Mouse (Mus musculus) urinary bladder, postnatal 36 days (tissue): ENCODE data around the gene Cx3cr1.

ENCODE experiments used
- DNase-seq, 2 experiments: peaks; one replicate each; pipeline ENCODE4 v3.0.0; 2022; ENCODE audit warnings: low spot score in 2 of 2, mixed read lengths in 1 of 2

The Cx3cr1 gene

DNA sequence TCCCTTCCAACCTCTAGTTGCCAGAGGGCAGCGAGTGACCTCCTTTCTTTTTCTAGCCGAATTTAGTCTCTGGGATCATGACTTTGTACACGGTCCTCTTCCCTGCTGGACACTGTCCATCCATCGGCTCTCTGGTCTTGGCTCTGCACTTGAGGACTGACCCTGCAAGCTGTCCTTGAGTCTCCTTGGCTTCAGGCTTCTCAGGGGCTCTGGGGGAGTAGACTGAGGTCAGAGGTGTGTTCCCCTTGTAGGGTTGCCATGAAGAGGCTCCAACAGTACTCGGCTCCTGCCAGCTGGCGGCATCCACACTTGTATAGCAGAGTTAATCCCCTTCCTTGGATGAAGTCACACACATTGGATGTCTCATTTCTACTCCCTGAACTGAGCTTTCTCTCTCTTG, 70.0 kb downstream of the Cx3cr1 start:
- DNase-seq, result peak in 1 of 2 experiments; percentile 51

DNA sequence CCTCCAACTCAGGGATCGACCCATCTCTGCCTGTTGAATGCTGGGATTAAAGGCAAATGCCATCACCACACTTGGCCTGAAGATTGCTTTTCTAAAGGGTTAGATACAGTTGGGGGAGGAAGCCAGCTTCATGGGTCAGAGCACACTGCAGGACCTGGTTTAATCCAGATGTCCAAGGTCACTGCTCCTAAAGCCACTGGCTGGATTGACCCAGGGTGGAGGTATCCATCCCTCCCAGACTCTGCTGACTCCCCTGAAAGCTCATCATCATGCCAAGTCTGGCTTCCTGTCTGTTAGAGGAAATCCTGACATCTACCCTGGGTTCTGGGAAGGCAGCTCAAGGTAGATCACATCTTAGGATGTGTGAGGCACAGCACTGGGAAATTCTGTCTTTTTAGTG, 70.9 kb downstream of the Cx3cr1 start:
- no peak for DNase-seq

DNA sequence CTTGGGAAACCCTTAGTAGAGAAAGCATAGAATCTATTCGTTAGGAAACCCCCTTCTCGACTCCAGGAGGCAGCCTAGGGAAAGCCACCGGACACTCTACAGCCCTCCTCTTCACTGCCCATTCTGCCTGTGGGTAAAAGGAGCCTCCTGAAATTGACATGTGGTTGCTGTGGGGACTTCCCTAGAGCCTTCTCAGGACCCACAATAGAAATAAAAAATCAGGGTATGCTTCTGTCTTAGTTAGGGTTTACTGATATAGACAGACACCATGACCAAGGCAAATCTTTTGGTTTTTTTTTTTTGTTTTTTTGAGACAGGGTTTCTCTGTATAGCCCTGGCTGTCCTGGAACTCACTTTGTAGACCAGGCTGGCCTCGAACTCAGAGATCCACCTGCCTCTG, 73.6 kb downstream of the Cx3cr1 start:
- DNase-seq, result no peak

DNA sequence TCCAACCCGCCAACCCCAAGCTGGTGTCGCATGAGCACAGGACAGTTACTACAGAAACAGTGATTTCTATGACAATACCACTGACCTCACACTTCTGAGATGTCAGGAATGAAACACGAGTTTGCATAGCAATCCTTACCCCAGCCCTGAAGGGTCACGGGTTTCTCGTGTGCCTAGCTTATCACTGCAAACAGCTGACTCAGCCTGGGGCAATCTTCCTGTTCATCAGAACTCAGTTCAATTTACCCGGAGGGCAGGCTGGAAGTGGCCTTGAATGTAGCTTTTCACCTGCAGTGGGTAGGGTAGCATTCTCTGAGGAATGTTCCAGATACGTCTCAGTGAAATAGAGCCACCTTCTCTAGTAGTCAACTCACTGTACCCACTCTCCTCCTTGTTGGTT, 75.5 kb downstream of the Cx3cr1 start:
- DNase-seq, result no peak

DNA sequence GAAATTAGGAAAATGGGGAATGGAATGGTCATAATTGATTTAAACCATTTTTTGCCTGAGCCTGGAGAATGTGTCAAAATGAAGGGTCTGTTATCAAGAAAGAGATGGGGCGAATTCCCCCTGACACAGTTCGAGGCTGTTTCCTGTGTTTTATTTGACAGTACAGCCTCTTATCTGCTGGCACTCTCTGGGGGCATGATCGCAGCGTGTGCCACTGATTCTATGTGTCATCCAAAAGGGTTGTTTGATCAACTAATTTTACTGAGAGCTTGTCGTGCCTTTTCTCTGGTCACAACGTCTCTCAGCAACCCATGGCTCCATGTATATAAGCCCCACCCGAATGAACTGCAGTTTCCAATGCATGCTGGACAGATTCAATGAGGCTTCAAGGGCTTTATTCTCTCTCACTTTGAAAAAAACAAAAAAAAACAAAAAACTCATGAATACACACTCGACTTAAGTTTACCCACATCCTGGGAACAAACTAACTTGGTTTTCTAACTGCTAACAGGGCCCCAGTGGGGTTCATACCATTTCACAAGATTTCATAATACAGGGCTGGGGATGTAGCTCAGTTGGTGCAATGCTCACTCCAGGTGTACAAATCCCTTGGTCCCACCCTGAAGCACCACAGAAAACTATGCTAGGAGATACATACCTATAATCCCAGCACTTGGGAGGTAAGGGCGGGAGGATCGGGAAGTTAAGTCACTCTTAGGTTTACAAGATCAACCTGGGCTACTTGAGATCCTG, 76.4 kb downstream of the Cx3cr1 start:
- DNase-seq, result no peak

DNA sequence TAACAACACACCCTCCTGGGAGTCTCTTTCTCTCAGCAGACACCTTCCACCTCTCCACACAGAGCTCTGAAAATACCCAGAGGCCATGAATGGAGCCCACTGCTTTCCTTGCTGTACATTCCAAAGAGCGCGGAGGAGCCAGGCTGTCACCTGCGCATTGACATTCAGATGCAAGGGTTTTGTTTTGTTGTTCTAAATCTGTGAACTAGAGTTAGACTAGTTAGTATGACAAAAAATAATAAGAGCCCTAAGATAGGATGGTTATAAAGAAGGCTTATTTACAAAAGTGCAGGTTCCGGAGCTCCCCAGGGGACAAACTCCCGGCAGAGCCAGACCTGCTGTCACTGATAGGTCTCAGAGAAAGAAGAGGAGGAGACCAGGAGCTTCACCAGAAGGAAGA, 78.4 kb downstream of the Cx3cr1 start:
- no peak for DNase-seq

DNA sequence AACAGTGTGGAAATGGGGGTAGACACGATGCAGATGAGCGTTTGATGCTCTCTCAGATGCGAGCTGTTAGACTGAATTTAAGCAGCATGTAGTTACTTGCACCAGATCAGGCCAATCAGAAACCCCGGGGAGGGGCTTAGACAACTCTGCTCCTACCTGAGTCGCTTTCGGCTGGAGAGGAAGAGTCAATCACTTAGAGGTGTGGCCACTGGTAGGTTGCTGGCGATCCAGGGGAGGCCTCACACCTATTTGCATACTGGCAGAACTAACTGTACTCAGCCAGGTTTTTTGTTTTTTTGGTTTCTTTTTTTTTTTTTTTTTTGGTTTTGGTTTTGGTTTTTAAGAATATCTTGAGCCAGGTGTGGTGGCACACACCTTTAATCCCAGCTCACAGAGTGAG, 81.4 kb downstream of the Cx3cr1 start:
- DNase-seq, result no peak

DNA sequence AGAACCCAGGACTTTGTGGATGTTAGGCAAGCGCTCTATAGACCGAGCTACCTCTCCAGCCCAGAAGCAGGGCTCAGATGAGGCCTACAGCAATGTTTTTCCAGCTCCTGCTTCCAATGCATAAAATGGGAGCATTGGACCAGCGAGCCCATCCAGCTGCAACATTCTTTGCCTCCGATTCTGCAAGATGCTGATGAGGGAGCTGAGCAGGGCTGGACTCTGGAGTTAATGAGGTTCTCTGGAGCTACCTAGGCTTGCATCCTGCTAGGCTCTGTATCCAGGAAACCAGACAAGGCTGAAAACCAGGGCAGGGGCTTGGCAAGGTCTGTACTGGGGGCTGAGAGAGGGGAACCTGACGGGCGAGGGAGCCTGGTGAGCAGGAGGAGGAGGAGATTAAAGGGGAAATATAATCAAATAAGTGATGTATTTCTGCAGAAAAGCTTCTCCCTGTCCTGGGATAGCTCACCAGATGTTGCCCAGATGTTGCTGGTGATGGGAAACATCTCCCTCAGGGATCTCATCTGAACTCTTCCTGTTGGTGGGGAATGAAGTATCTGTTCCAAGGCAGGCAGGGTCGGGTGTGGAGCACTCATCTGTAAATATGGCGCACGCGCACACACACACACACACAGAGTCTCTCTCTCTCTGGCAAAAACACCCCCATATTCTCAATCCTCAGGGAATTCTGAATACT, 83.7 kb downstream of the Cx3cr1 start:
- no peak for DNase-seq

DNA sequence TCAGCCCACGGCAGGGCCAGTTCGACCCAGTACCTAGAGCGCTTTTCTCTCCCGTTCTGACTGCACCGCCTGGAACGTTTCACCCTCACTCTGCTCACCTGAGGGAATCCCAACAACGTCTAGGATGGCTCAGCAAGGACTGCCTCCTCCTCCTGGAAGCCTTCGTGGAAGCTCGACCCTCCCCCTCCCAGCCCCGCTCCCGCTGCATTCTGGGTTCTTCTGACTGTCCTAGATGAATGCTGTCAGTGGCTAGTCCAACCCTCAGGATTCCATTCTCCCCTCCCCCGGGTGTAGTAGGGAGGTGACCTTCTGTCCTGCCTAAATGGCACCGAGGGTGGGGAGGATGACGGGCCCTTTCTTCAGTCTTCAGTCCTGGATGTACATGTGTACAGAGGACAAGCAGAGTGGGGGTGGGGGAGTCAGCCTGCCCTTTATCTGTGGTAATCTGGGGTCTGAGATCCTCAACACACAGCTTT, 85.1 kb downstream of the Cx3cr1 start, which contains the start of gene Csrnp1:
Gene Csrnp1, minus strand, starts transcription at position 123 of the 476 bp plus-strand sequence.
- no peak for DNase-seq

DNA sequence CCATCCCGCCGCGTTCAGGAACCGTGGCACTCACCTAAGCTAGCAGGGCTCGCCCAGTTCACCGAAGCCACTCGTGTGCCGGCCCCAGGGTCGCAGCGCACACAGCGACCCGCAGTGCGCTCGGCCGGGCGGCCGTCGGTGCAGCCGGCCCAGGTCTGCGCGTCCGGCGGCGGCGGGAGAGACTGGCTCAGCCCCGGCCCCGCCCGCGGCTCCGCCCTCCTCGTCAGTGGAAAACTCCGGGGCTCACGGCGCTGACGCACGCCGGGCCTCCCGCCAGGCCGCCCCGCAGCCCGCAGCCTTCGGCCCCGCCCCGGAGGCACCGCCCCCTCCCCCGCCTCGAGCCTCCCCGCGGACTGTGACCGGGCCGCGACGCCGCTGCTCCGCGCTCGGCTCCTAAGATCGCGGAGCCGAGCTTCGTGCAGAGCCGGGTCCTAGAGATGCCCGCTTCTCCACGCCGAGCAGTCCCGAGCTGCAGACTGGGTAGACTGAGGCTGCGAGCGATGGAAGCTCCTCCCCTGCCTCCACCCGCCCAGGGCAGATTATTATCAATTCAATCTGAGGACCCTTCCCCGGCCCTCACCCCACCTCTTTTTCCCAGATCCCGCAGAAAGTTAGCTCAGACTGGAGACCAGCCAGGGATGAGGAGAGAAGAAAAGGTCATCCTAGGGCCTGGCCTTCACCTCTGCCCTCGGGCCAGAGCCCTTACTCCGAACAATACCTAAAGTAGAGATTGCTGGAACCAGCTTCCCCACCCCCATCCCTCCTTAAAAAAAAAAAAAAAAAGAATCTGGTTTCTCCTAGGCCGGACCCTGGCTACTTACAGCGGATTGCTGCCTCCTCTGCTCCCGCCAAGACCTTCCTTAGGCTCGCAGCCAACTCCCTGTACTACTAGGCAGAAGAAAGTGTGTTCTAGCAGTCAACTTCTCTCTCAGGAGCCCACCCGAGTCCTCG, 85.8 kb downstream of the Cx3cr1 start:
- DNase-seq, result peak; percentile 86 to 92

DNA sequence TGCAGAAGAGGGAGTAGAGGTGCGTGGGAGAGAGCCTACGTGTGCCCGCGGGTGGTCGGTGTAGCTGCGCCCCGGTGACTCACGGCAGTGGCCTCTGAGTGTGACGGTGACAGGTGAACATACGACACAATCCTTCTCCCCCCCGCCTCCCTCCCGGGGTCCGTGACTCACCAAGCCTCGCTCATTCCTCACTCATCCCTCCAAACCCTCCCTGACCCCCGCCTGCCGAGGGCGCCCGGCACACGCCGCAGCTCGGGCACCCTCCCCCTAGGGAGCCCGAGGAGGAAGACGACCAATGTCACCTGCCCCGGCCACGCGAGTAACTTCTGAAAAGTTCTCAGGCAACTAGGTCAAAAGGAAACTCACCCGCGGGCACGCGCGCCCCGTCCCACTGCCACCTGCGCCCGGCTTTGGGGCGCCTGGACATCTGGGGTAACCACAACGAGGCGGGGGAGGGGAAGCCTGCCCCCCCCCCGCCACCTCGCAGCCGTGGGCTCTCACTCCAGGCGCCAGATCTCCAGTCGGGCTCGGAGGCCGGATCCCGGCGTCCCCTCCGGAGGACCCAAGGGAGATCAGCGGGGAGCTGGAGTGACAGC, 86.6 kb downstream of the Cx3cr1 start:
- peak; percentile 48 to 67 for DNase-seq

DNA sequence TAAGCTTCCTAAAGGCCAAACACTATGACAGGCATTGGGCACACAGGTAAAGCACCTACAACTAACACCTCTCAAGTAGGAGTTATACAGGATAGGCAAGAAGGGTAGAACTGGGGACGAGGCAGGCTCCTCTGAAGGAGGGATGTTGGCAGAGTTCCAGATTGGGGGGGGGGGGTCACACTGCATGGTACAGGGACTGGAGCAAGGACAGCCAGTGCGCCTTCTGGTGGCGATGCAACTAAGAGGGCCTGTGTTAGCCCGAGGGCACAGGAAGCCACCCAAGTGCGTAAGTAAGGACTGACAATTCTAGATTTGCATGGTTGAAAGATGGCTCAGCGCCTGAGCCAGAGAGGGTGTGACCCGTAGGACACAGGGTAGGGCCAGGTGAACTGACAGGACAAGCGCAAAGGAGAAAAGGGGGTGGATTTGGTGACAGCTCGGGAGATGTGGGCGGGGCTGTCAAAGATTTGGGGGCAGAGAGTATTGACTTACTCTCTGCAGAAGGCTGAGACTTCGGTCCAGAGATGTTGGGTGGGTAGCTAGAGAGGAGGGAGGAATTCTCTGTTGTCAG, 87.4 kb downstream of the Cx3cr1 start:
- peak; percentile 47 to 63 for DNase-seq

DNA sequence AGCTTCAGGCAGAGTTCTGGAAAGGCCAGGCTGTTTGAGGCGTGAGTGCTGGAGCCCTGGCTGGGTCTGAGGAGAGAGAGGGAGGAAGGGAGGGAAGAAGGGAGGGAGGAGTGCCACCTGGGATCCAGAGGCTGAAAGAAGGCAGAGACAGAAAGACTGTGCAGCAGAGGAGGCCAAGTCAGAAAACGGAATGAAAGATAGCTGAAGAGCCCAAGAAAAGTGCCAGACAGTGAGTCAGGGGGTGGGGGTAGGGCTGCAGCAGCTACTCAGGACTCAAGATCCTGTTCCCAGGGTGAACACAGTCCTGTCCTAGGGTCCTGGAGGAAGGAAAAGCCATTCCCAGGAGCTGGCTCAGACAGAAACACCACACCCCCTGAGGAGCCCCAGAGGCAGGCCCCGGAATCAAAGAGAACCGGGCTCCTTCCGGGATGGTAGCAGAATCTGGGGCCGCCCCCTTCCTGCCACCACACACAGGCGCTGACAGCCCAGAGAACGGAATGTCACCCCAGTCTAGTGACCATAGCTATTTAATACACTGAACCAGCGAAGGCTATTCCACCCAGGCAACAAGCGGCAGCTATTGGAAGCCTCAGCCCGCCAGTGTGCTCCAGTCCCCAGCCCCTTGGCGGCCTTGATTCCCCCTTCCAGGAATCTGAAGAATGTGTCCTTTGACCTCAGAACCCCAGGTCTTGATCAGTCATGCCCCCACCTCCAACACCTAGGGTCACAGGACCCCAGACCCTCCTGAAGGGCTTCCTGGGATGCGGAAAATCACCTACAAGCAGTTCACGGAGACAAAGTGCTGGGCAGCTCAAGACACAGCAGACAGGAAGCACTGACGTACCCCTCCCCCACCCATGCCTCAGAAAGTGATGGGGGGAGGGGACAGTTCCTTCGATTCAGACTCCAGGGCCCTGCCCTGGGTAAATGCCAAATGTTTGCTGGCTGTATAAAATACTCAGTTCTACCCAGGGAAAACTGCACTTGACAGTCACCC, 88.2 kb downstream of the Cx3cr1 start:
- peak; percentile 50 to 72 for DNase-seq

DNA sequence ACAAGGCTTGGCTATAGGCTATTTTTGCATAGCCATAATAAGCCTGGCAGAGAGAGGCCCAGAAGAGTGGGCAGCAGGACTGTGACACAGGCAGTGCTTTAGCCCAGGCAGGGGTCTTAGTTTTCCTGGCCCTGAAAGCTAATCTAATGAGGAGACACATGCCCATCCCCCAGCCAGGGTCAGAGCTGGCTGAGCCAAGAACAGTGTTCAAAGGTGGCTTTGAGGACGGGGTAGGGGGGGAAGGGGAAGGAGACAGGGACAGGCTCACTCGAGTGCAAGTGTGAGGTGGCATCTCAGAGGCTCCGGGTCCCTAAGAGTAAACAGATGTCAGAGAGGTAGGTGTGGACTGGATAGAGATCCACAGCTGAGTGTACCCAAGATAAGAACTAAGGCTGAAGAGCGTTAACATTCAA, 88.9 kb downstream of the Cx3cr1 start:
- DNase-seq, result no peak

DNA sequence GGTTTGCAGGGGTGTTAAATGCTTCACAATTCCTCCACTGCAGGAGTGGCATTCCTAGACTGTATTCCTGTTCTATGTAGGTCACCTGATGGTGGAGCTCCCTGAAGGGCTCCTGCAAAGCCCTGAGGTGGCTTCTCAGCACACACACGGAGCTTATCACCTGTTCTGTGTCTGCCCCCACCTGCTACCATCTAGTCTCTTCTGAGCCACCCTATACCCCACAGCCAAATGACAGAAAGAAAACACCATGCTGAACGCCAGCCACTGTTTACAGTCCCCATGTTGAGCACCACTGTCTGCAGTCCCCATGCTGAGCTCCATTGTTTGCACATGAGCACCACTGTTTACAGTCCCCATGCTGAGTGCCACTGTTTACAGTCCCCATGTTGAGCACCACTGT, 89.9 kb downstream of the Cx3cr1 start:
- DNase-seq, result no peak

DNA sequence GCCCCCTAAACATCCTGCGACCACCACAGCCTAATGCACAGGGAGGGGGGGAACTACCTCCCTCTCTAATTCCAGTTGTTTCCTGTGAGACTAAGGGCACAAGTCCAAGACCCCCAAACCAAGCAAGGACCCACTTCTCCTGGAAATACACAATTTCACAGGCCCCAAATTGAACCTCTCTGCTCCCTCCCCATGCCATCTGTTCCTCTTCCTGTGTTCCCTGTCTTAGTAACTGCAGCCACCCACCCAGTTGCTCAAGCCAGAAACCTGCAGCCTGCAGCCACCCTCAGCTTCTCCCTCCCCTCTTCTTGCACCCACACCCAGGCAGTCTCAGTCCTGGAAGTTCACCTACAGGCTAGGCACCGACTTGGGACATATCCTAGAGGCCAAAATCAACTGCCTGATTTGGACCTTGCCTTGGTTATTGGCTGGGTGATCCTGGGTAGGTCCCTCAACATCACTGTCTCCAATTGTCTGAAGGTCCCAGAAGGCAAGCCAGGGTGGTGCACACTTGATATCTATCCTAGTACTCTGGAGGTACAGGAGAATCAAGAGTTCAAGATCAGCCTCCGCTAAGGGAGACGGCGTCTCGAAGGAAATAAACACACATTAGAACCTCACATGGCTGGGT, 90.8 kb downstream of the Cx3cr1 start:
- no peak for DNase-seq

DNA sequence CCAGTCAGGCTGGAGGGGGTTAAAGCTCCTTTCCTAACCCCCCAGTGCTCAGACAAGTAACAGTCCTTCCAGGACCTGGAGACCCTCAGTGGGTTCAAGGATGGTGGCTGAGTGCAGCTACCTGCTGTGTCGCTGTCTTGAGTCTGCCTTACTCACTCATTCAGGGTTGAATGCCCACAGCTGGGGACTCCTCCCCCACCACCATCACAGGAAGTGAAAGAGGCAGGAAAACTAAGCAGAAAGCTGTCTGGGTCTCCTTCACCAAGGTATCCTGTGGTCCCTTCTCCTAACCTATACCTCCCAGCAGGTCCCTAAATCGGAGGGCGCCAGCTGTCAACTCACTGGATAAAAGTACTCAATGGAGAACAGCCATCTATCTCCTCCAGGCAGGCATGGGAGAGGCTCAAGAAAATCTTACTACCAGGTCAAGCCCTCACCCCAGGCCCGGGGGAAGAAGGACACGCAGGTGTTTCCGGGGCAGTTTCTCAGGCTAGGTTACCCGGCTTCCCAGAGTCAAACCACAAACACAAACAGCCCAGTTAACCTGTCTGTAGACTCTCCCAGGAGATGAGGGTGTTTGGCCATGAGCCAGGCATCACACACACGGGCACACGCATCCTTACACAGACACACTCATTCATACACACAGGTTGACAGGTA, 91.4 kb downstream of the Cx3cr1 start:
- DNase-seq, result no peak

DNA sequence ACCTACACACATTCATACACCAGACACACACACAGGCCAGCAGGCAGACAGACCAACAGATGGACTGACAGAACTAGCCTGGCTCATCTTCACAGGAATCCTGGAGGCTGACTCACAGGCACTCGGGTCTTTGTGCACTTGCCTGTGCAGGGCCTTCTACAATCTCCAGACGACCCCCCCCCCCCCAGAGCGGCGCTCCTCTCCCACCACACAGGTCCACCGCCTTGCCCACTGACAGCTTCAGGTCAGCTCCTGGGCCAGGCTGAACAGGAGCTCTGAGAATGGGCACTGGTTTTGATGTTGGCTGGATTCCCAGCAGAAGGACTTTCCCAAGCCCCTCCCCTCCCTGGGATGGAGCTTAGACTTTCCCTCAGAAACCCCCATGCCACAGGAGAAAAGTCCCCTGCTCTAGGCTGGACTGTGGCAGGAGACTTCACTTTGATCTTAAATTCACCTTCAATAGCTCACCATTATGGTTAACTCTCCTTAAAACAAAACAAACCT, 92.1 kb downstream of the Cx3cr1 start:
- no peak for DNase-seq
